Mouse (Mus musculus): ENCODE results near the gene Dhx58.

Dhx58 gene

GRCm38 (mm10) chr11:100721776-100722492 lies 17.9 kb upstream of the Dhx58 start:
- DNase-seq = no peak

DNA sequence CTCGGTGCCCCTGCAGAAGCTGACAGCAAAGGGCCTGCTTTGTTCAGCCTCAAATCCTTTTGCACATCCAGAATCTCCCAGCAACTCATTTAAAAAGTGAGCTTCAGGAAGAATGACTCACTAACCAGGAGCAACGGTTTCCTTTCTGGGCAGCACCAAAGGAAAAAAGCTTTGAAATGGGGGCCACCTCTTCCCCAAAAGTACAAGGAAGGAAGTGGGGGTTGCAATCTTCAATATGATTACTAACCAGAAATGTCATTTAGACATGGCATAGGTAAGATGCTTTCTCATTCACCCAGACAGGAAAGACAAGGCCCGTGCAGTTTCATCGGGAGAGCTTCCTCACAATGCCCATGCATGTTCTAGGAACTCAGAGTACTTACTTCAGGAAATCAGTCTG lies 17.2 kb upstream of the Dhx58 start:
- DNase-seq = no peak

- DNase-seq = no peak
Measured at GRCm38 (mm10) chr11:100720345-100720744, 16.3 kb upstream of the Dhx58 start.

- DNase-seq = no peak
Measured at GRCm38 (mm10) chr11:100719893-100720292, 15.8 kb upstream of the Dhx58 start.

- no peak for DNase-seq
Measured at GRCm38 (mm10) chr11:100719312-100719711, 15.2 kb upstream of the Dhx58 start.

DNA sequence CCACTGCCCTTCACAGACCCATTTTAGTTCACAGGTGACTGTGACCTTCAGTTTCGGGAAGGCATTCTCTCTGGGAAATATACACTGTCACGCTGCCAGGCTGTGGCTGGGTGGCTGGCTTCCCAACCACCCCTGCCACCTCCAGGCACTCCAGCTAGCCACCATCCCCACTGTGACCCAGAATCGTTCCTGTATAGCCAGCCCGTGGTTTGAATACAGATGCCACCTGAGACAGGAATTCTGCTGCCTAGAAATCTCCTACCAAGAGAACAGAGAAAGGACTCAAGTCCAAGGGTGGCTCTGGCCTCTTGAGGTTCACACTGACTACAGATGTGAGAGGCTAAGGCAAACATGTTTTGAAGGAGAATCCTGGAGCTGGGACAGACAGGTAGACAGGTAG lies 14.8 kb upstream of the Dhx58 start:
- DNase-seq = no peak

DNA sequence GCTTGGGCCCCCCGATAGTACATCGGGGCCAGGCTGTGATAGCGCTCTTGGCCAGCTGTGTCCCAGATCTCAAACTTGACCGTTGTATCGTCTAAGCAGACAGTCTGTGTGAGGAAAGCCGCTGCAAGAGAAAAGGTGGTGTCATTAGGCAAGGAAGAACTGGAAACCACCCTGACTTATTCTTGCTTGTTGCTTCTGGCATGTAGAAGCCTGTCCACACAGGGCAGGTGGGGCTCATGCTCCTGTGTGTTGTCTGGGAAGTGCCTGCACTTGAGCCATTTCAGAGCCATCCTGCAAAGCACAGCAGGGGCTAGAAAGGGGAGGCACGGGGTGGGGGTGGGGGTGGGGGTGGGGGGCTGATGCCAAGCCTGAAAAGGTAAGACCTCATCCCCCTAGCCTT lies 14.4 kb upstream of the Dhx58 start:
- no peak for DNase-seq

DNA sequence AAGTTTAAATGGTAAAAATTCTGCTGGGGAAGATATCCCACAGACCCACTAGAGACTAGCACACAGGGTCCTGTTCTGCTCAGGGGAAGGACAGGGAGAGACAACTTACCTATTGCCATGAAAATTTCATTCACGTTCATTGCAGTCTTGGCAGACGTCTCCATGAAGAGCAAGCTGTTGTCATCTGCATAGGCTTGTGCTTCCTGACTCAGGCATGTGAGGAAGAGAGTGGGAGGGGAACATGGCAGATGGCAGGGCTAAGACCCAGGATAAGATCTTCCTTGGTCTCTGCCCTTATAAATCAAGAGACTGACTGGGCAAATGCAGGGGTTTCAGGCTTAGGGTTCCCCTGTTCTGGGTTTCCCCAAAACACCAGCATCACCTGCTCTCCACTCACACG lies 12.6 kb upstream of the Dhx58 start:
- no peak for DNase-seq

- no peak for DNase-seq
Measured at GRCm38 (mm10) chr11:100714948-100715347, 10.9 kb upstream of the Dhx58 start.

DNA sequence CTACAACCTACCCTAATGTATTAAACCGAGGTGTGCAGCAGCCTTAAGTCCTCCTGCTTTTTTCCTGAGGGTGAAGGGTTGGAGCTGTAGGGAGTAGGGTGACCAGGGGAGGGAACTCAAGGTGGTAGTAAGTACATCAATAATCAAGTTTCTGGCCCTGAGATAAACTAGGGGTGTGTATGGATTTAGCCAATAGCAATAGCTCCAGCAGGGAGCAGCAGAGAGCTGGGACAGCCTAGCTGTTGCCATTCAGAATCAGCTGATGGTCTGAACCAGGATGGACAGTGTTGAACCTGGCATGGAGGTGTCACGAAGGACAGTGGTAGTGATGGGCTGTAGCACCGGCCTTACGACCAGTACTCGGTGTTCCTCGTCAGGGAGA lies 10.5 kb upstream of the Dhx58 start:
- peak; percentile 94 to 96 for DNase-seq

- DNase-seq = peak; percentile 43 to 52
Measured at GRCm38 (mm10) chr11:100713735-100714533, 9.9 kb upstream of the Dhx58 start, which contains the start of gene Hspb9. Gene Hspb9, plus strand, starts transcription at chr11:100713850.

DNA sequence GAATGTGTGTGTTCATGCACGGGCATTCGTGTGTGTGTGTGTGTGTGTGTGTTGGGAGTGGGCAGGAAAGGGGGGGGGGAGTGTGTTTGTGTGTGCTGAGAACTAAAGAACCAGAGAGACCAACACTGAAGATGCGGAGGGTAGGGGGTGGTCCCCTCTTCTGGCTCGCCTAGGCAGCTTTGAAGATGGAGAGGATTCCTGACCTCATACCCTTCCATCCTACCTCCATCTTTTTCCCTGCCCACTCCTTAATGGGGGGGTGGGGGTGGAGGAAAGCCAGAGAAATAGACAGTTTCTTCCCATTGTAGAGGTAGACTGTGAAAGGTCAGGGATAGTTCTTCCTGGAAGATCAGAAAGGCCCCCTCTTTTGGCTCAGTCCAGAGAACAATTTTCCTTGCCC lies 9.1 kb upstream of the Dhx58 start:
- DNase-seq = no peak

- peak; percentile 92 to 94 for DNase-seq
Measured at GRCm38 (mm10) chr11:100711783-100712615, 7.9 kb upstream of the Dhx58 start, which contains the start of gene Kat2a. Gene Kat2a, minus strand, starts transcription at chr11:100712465.

GRCm38 (mm10) chr11:100710977-100711376 lies 6.9 kb upstream of the Dhx58 start:
- DNase-seq = no peak

GRCm38 (mm10) chr11:100710528-100710927 lies 6.5 kb upstream of the Dhx58 start:
- DNase-seq = no peak

DNA sequence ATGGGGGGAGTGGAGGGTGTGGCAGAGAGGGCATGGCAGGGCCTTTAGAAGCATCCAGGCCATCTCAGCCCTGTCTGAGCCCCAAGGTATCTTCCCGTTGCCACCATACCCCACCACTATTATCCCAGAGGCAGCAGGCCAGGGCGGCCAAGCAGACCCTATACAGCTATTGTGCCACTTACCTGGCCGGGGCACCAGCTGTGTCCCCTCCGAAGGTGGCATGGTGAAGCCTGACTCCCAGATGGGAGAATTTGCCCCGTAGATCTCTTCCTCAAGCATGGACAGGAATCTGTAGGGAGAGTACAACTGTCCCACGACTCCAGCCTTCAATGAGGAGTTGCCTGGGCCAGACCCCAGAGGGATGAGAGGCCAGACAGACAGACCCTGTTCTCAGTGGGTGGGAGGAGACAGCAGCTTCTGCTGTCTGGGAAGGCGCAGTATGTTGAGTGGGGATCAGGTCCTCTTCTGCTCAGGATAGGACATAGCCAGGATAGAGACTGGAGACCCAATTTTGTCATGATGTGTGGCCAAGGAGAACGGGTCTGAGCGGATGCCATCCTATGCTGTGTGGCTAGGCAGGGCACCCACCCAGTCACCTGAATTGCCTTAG lies 5.2 kb upstream of the Dhx58 start:
- no peak for DNase-seq

DNA sequence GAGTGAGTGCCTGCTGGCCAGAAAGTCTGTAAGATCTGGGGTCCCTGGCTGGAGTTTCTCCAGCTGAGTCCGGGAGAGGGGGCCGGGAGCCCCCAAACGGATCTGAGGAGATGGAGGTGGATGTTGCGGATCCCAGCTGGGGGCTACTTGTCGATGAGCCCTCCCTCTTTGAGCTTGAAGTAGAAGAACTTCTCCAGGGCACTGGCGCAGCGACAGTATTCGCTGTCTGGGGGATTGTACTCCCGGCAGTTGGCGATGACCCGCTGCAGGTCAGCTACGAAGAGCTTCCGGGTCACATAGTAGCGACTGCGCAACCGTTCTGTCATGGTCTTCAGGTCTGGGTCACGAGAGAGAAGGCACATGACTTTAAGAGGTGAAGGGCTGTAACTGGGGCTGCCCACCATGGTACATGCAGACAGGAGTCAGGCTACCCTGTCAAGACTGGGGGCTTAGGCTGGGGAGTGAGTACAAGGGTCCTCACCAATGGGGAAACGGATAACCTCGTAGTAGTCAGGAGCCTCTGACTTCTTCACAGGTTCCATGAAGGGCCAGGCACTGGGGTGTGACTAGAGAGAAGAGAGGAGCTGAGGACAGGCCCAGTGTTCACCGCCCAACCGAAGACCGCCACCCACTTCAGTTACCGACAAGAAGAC lies 1.1 kb upstream of the Dhx58 start:
- DNase-seq = no peak

- DNase-seq = no peak
Measured at GRCm38 (mm10) chr11:100703366-100703765, 705 bp downstream of the Dhx58 start.

GRCm38 (mm10) chr11:100702906-100703305 lies 1.2 kb downstream of the Dhx58 start:
- no peak for DNase-seq

- peak; percentile 83 to 87 for DNase-seq
Measured at GRCm38 (mm10) chr11:100702081-100702851, 1.8 kb downstream of the Dhx58 start.

- peak in 1 of 2 experiments; percentile 49 for DNase-seq
Measured at GRCm38 (mm10) chr11:100701301-100701700, 2.8 kb downstream of the Dhx58 start.
